Comparison of ENCODE assay signal across 13 mouse cellular contexts in the genomic region with DNA sequence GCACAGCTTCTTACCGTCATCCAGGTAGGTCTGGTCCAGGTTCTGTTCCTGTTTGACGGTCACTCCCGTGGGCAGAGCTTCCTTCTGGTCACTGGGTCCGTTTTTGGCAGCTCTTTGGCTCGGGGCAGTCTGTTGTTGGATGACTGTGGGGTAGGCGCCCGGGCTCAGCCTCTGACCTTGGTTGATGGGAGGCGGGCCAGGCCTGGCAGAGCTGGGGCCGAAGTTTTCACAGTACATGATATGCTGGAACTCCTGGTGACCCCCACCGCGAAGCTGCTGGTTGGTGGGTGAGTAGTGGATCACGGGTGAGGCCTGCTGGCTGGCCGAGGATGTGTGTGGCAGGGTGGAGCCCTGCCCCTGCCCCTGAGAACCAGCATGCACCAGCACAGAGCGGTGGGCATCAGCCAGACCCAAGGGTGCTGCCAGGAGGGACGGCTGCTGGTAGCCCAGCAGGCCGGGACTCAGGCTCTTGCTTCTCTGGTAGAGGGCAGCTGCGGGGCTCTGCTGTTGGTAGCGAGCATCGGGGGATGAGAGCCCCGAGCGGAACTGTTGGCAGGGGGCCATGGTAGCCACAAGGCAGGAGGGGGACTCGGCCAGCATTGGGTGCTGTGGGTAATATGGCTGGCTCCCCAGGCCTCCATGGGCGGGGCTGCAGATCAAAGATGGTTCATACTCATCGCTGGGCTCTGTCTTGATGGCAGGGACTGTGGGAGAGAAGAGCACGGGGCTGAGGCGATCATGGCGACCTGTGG.
DNase-seq lines count a peak whose midpoint lies in the region; ATAC-seq lines count a peak whose summit lies in the region.
"Had no signal": no experiment of that assay in that cellular context is flagged by ENCODE, and none has a peak within 500 bp of the region (broad histone marks: within the 10 kb centered on the region; RNA-seq: fewer than 3 reads in every experiment).

No protein-coding gene starts in this region.

- WGBS in kidney, embryonic 16.5 days = 84% methylated on average over 27 of the region's 27 CpGs
- 81% methylated on average over 27 of the region's 27 CpGs for WGBS in embryonic facial prominence, embryonic 13.5 days

- no peak overlapping the region for H3K9ac ChIP-seq in kidney, embryonic 16.5 days (replicated peaks; ENCODE audit: low read length)
- H3K9ac ChIP-seq in embryonic facial prominence, embryonic 13.5 days = 0 out of 2 replicates have a peak overlapping the region, but pooled peaks have one; percentile 7
- H3K9ac ChIP-seq: lung, embryonic 14.5 days had no signal

- intact Hi-C loops in gastrocnemius, postnatal 36 days (cut with DNase I) = no loop called here

- no peaks in the 10 kb centered on the region for H3K9me3 ChIP-seq in kidney, embryonic 16.5 days (ENCODE audit: low read length)
- no peaks in the 10 kb centered on the region for H3K9me3 ChIP-seq in embryonic facial prominence, embryonic 13.5 days
- H3K9me3 ChIP-seq: megakaryocyte, embryonic 14.5 days had no signal

- no peaks in the 10 kb centered on the region for H3K27me3 ChIP-seq in kidney, embryonic 16.5 days (ENCODE audit: insufficient read depth, low read length)
- no peaks in the 10 kb centered on the region for H3K27me3 ChIP-seq in embryonic facial prominence, embryonic 13.5 days

- no peaks in the 10 kb centered on the region for H3K36me3 ChIP-seq in kidney, embryonic 16.5 days (ENCODE audit: insufficient read depth, low read length)
- H3K36me3 ChIP-seq in embryonic facial prominence, embryonic 13.5 days = no peaks in the 10 kb centered on the region

- no peak overlapping the region for H3K27ac ChIP-seq in kidney, embryonic 16.5 days (ENCODE audit: low read length)
- peak overlapping the region; percentile 51; the same call in 1 of the 2 replicates for H3K27ac ChIP-seq in embryonic facial prominence, embryonic 13.5 days

- 0 out of 2 replicates have a peak, but pooled peaks have one; percentile 17 for ATAC-seq in kidney, embryonic 16.5 days (ENCODE audit: low FRiP score, low TSS enrichment)
- no peak for ATAC-seq in embryonic facial prominence, embryonic 13.5 days (ENCODE audit: insufficient number of reproducible peaks, insufficient read depth, low FRiP score, low TSS enrichment, low read depth)

- no peak overlapping the region for H3K4me3 ChIP-seq in kidney, embryonic 16.5 days (ENCODE audit: low read length)
- H3K4me3 ChIP-seq in embryonic facial prominence, embryonic 13.5 days = no peak overlapping the region
- H3K4me3 ChIP-seq: megakaryocyte, embryonic 14.5 days had no signal

- peaks cover 5% of the 10 kb centered on the region; the same call in 1 of the 2 replicates for H3K4me1 ChIP-seq in kidney, embryonic 16.5 days (ENCODE audit: insufficient read depth, low read length)
- peaks cover 23% of the 10 kb centered on the region for H3K4me1 ChIP-seq in embryonic facial prominence, embryonic 13.5 days

- H3K4me2 ChIP-seq in kidney, embryonic 16.5 days (replicated peaks; ENCODE audit: low read depth, low read length) = no peak overlapping the region
- H3K4me2 ChIP-seq in embryonic facial prominence, embryonic 13.5 days = no peak overlapping the region
- H3K4me2 ChIP-seq: lung, embryonic 14.5 days had no signal

- DNase-seq in gastrocnemius, adult 18-20 months (ENCODE audit: low spot score) = peak; percentile 25
- DNase-seq in gastrocnemius, postnatal 36 days = no peak
- no peak for DNase-seq in kidney, adult 11 months
- peak; percentile 71 for DNase-seq in adrenal gland, postnatal 10 days
- no peak for DNase-seq in spleen, adult 18-20 months
- no peak for DNase-seq in urinary bladder, postnatal 4 days (ENCODE audit: low spot score in 2 of 2)
- DNase-seq: cerebellum, adult 2 months; liver; lung, embryonic 14.5 days; right cerebral cortex, postnatal 25 days had no signal

Comparison
In these comparisons a context has a peak if more than half of its experiments do, and no peak if none do; other contexts are left out.
1. DNase-seq: peak in gastrocnemius, adult 18-20 months (single experiment) and adrenal gland, postnatal 10 days (single experiment); none in gastrocnemius, postnatal 36 days (0 of 2), kidney, adult 11 months (single experiment), spleen, adult 18-20 months (0 of 2) and urinary bladder, postnatal 4 days (0 of 2).